Mouse (Mus musculus) ovary, adult 18-20 months (tissue): Measurements from ENCODE around the gene Zscan26.
"Not testable (repeated sequence)": the region's sequence is repeated elsewhere in the genome, so short reads cannot be mapped to it uniquely, and the experiment has no call there.

Source experiments
- DNase-seq: peaks from one replicate; pipeline ENCODE4 v3.0.0; 2022; ENCODE audit warnings: low spot score, mixed read lengths

Zscan26 gene

GRCm38 (mm10) chr13:21453449-21453848 is at the start of gene Zscan26:
Gene Zscan26, minus strand, starts transcription at chr13:21453730.
- peak; percentile 63 for DNase-seq

- DNase-seq, result no peak
These were observed 48.8 kb upstream of the Zscan26 start for GRCm38 (mm10) chr13:21502296-21502695.

GRCm38 (mm10) chr13:21501182-21501581 is 47.7 kb upstream of the Zscan26 start, which contains the start of gene Gm11273:
Gene Gm11273, minus strand, starts transcription at chr13:21501418.
- DNase-seq, result not testable (repeated sequence)

GRCm38 (mm10) chr13:21495080-21495479 is 41.5 kb upstream of the Zscan26 start, which contains the start of gene AK157302:
Gene AK157302, plus strand, starts transcription at chr13:21495223.
- DNase-seq, result no peak

- DNase-seq, result no peak
These were observed 39.3 kb upstream of the Zscan26 start for GRCm38 (mm10) chr13:21492847-21493246.

- no peak for DNase-seq
These were observed 33.4 kb upstream of the Zscan26 start for GRCm38 (mm10) chr13:21486881-21487280.

GRCm38 (mm10) chr13:21478759-21479670 is 25.5 kb upstream of the Zscan26 start, which contains the start of the genes Zkscan4 and Gm10065:
Gene Zkscan4, plus strand, starts transcription at chr13:21478907.
Gene Gm10065, minus strand, starts transcription at chr13:21479441.
- peak; percentile 40 for DNase-seq

- DNase-seq, result no peak
These were observed 18.9 kb upstream of the Zscan26 start for GRCm38 (mm10) chr13:21472427-21472826.

- no peak for DNase-seq
These were observed 15.6 kb upstream of the Zscan26 start for GRCm38 (mm10) chr13:21469097-21469496.

- DNase-seq, result peak; percentile 77
These were observed 14.8 kb upstream of the Zscan26 start, which contains the start of gene Nkapl for GRCm38 (mm10) chr13:21468061-21469019. Gene Nkapl, minus strand, starts transcription at chr13:21468509.

GRCm38 (mm10) chr13:21467336-21467735 is 13.8 kb upstream of the Zscan26 start:
- DNase-seq, result no peak

GRCm38 (mm10) chr13:21462516-21462915 is 9.0 kb upstream of the Zscan26 start:
- DNase-seq, result not testable (repeated sequence)

GRCm38 (mm10) chr13:21456347-21456746 is 2.8 kb upstream of the Zscan26 start:
- DNase-seq, result no peak

- DNase-seq, result no peak
These were observed 603 bp upstream of the Zscan26 start for GRCm38 (mm10) chr13:21454133-21454532.

- DNase-seq, result no peak
These were observed 488 bp downstream of the Zscan26 start for GRCm38 (mm10) chr13:21453042-21453441.

GRCm38 (mm10) chr13:21447856-21448614 is 5.5 kb downstream of the Zscan26 start:
- no peak for DNase-seq

GRCm38 (mm10) chr13:21446796-21447195 is 6.7 kb downstream of the Zscan26 start:
- DNase-seq, result no peak

GRCm38 (mm10) chr13:21441207-21441572 is 12.3 kb downstream of the Zscan26 start:
- DNase-seq, result no peak

- DNase-seq, result peak; percentile 75
These were observed 12.9 kb downstream of the Zscan26 start, which contains the start of gene Pgbd1 for GRCm38 (mm10) chr13:21440503-21441206. Gene Pgbd1, minus strand, starts transcription at chr13:21441058.

GRCm38 (mm10) chr13:21435476-21435875 is 18.1 kb downstream of the Zscan26 start:
- DNase-seq, result no peak

- DNase-seq, result no peak
These were observed 25.9 kb downstream of the Zscan26 start for GRCm38 (mm10) chr13:21427631-21428030.
